Mouse (Mus musculus): ENCODE results near the gene Dok5.

The Dok5 gene

GRCm38 (mm10) chr2:170855210-170855609 is 123.6 kb downstream of the Dok5 start:
- no peak for DNase-seq (ENCODE audit: extremely low read depth, insufficient read length, low spot score)

- no peak for DNase-seq (ENCODE audit: extremely low read depth, insufficient read length, low spot score)
These were observed 124.5 kb downstream of the Dok5 start for GRCm38 (mm10) chr2:170856085-170856484.

GRCm38 (mm10) chr2:170857507-170857906 is 125.9 kb downstream of the Dok5 start:
- DNase-seq (ENCODE audit: extremely low read depth, insufficient read length, low spot score), result no peak

GRCm38 (mm10) chr2:170858640-170859039 is 127.0 kb downstream of the Dok5 start:
- no peak for DNase-seq (ENCODE audit: extremely low read depth, insufficient read length, low spot score)

GRCm38 (mm10) chr2:170860576-170860975 is 129.0 kb downstream of the Dok5 start:
- DNase-seq (ENCODE audit: extremely low read depth, insufficient read length, low spot score), result no peak

- DNase-seq (ENCODE audit: extremely low read depth, insufficient read length, low spot score), result no peak
These were observed 131.2 kb downstream of the Dok5 start for GRCm38 (mm10) chr2:170862799-170863198.

- DNase-seq (ENCODE audit: extremely low read depth, insufficient read length, low spot score), result no peak
These were observed 131.6 kb downstream of the Dok5 start for GRCm38 (mm10) chr2:170863201-170863600.

- DNase-seq (ENCODE audit: extremely low read depth, insufficient read length, low spot score), result no peak
These were observed 132.4 kb downstream of the Dok5 start for GRCm38 (mm10) chr2:170864043-170864442.

- DNase-seq (ENCODE audit: extremely low read depth, insufficient read length, low spot score), result no peak
These were observed 133.2 kb downstream of the Dok5 start for GRCm38 (mm10) chr2:170864820-170865219.

GRCm38 (mm10) chr2:170870566-170870965 is 139.0 kb downstream of the Dok5 start:
- peak; percentile 15 for DNase-seq (ENCODE audit: extremely low read depth, insufficient read length, low spot score)

GRCm38 (mm10) chr2:170871469-170871868 is 139.9 kb downstream of the Dok5 start:
- DNase-seq (ENCODE audit: extremely low read depth, insufficient read length, low spot score), result no peak

GRCm38 (mm10) chr2:170873382-170873781 is 141.8 kb downstream of the Dok5 start:
- no peak for DNase-seq (ENCODE audit: extremely low read depth, insufficient read length, low spot score)

- peak; percentile 5 for DNase-seq (ENCODE audit: extremely low read depth, insufficient read length, low spot score)
These were observed 145.9 kb downstream of the Dok5 start for GRCm38 (mm10) chr2:170877515-170877914.

GRCm38 (mm10) chr2:170877936-170878335 is 146.3 kb downstream of the Dok5 start:
- DNase-seq (ENCODE audit: extremely low read depth, insufficient read length, low spot score), result no peak

- no peak for DNase-seq (ENCODE audit: extremely low read depth, insufficient read length, low spot score)
These were observed 152.7 kb downstream of the Dok5 start for GRCm38 (mm10) chr2:170884209-170884801.

- DNase-seq (ENCODE audit: extremely low read depth, insufficient read length, low spot score), result no peak
These were observed 156.4 kb downstream of the Dok5 start for GRCm38 (mm10) chr2:170887984-170888383.

- no peak for DNase-seq (ENCODE audit: extremely low read depth, insufficient read length, low spot score)
These were observed 163.5 kb downstream of the Dok5 start for GRCm38 (mm10) chr2:170895096-170895495.

GRCm38 (mm10) chr2:170902204-170903028 is 170.8 kb downstream of the Dok5 start:
- DNase-seq (ENCODE audit: extremely low read depth, insufficient read length, low spot score), result no peak

- no peak for DNase-seq (ENCODE audit: extremely low read depth, insufficient read length, low spot score)
These were observed 171.4 kb downstream of the Dok5 start for GRCm38 (mm10) chr2:170903029-170903306.

GRCm38 (mm10) chr2:170903367-170903766 is 171.8 kb downstream of the Dok5 start:
- no peak for DNase-seq (ENCODE audit: extremely low read depth, insufficient read length, low spot score)

- no peak for DNase-seq (ENCODE audit: extremely low read depth, insufficient read length, low spot score)
These were observed 181.1 kb downstream of the Dok5 start for GRCm38 (mm10) chr2:170912589-170913223.

- no peak for DNase-seq (ENCODE audit: extremely low read depth, insufficient read length, low spot score)
These were observed 182.3 kb downstream of the Dok5 start for GRCm38 (mm10) chr2:170913863-170914262.

All from 3134 (cell line).